Mouse (Mus musculus): ENCODE measurements at regions not wholly inside any gene's neighbourhood (a gene's known extent, or its start where the extent isn't known, plus 50 kb on each side); places are given as distances from the start of the nearest gene placed in this dataset.
A peak's percentile ranks its signal among the peaks of the same experiment; 100 is the strongest.

- Histone ChIP-seq H3K4me3 (ENCODE audit: low read depth, low read length) (no peak overlapping the region), H3K9ac (replicated peaks) (no peak overlapping the region), H3K4me2 (ENCODE audit: low read depth, low read length) (peak overlapping the region; percentile 60), H3K27me3 (ENCODE audit: insufficient read depth, low read length) (no peaks in the 10 kb centered on the region), H3K4me1 (ENCODE audit: insufficient read depth) (peaks cover 14% of the 10 kb centered on the region), H3K36me3 (replicated peaks; ENCODE audit: insufficient read depth, low read length) (no peaks in the 10 kb centered on the region), H3K9me3 (ENCODE audit: low read length) (no peaks in the 10 kb centered on the region), H3K27ac (ENCODE audit: low read depth) (peak overlapping the region; percentile 84)
- no peak for TF ChIP-seq CTCF (IDR thresholded peaks at IDR 0.05; ENCODE audit: low read depth)
- TF ChIP-seq EP300 (IDR thresholded peaks at IDR 0.05; ENCODE audit: low read depth) = no peak
- ATAC-seq = peak; percentile 22; the same call in 1 of the 2 replicates
- peak; percentile 22 for DNase-seq
These were observed 95.6 kb downstream of the 1810010D01Rik start for GRCm38 (mm10) chr7:145112146-145112830.

GRCm38 (mm10) chr7:145111252-145112131 is 96.4 kb downstream of the 1810010D01Rik start:
- H3K36me3 ChIP-seq (replicated peaks; ENCODE audit: insufficient read depth, low read length) = no peaks in the 10 kb centered on the region
- 22% methylated on average over 20 of the region's 20 CpGs for WGBS (ENCODE audit: insufficient replicate concordance)
- peak overlapping the region; percentile 15; the same call in 1 of the 2 replicates for H3K4me3 ChIP-seq (ENCODE audit: low read depth, low read length)
- 0 out of 2 replicates have a peak overlapping the region, but pooled peaks have one; percentile 8 for H3K9ac ChIP-seq (replicated peaks)
- peak overlapping the region; percentile 84 for H3K27ac ChIP-seq (ENCODE audit: low read depth)
- ATAC-seq = peak; percentile 74
- H3K9me3 ChIP-seq (ENCODE audit: low read length) = no peaks in the 10 kb centered on the region
- no peaks in the 10 kb centered on the region for H3K27me3 ChIP-seq (ENCODE audit: insufficient read depth, low read length)
- DNase-seq = peak; percentile 61
- H3K4me2 ChIP-seq (ENCODE audit: low read depth, low read length) = peak overlapping the region; percentile 60
- H3K4me1 ChIP-seq (ENCODE audit: insufficient read depth) = peaks cover 14% of the 10 kb centered on the region
- no peak for TF ChIP-seq CTCF (IDR thresholded peaks at IDR 0.05; ENCODE audit: low read depth)
- TF ChIP-seq EP300 (IDR thresholded peaks at IDR 0.05; ENCODE audit: low read depth) = peak; percentile 33; the same call in 1 of the 2 replicates

GRCm38 (mm10) chr7:145110657-145111251 is 97.2 kb downstream of the 1810010D01Rik start:
- 0 out of 2 replicates have a peak overlapping the region, but pooled peaks have one; percentile 8 for H3K9ac ChIP-seq (replicated peaks)
- peaks cover 14% of the 10 kb centered on the region for H3K4me1 ChIP-seq (ENCODE audit: insufficient read depth)
- no peaks in the 10 kb centered on the region for H3K36me3 ChIP-seq (replicated peaks; ENCODE audit: insufficient read depth, low read length)
- no peaks in the 10 kb centered on the region for H3K9me3 ChIP-seq (ENCODE audit: low read length)
- TF ChIP-seq CTCF (IDR thresholded peaks at IDR 0.05; ENCODE audit: low read depth) (no peak), EP300 (IDR thresholded peaks at IDR 0.05; ENCODE audit: low read depth) (no peak)
- no peaks in the 10 kb centered on the region for H3K27me3 ChIP-seq (ENCODE audit: insufficient read depth, low read length)
- DNase-seq (peak; percentile 55), ATAC-seq (peak; percentile 33)
- 24% methylated on average over 10 of the region's 10 CpGs for WGBS (ENCODE audit: insufficient replicate concordance)
- H3K4me3 ChIP-seq (ENCODE audit: low read depth, low read length) = peak overlapping the region; percentile 15; the same call in 1 of the 2 replicates
- H3K27ac ChIP-seq (ENCODE audit: low read depth) = peak overlapping the region; percentile 84
- H3K4me2 ChIP-seq (ENCODE audit: low read depth, low read length) = peak overlapping the region; percentile 60

- Histone ChIP-seq H3K4me2 (ENCODE audit: low read depth, low read length) (no peak overlapping the region), H3K36me3 (replicated peaks; ENCODE audit: insufficient read depth, low read length) (no peaks in the 10 kb centered on the region), H3K9ac (replicated peaks) (no peak overlapping the region), H3K9me3 (ENCODE audit: low read length) (no peaks in the 10 kb centered on the region), H3K27ac (ENCODE audit: low read depth) (no peak overlapping the region), H3K27me3 (ENCODE audit: insufficient read depth, low read length) (no peaks in the 10 kb centered on the region), H3K4me3 (ENCODE audit: low read depth, low read length) (no peak overlapping the region), H3K4me1 (ENCODE audit: insufficient read depth) (peaks cover 14% of the 10 kb centered on the region)
- no peak for DNase-seq
- 75% methylated on average over 3 of the region's 3 CpGs for WGBS (ENCODE audit: insufficient replicate concordance)
- ATAC-seq = no peak
- no peak for TF ChIP-seq CTCF (IDR thresholded peaks at IDR 0.05; ENCODE audit: low read depth)
- TF ChIP-seq EP300 (IDR thresholded peaks at IDR 0.05; ENCODE audit: low read depth) = no peak
These were observed 97.9 kb downstream of the 1810010D01Rik start for GRCm38 (mm10) chr7:145110028-145110427.

- no peak for TF ChIP-seq CTCF (IDR thresholded peaks at IDR 0.05; ENCODE audit: low read depth)
- no peak for TF ChIP-seq EP300 (IDR thresholded peaks at IDR 0.05; ENCODE audit: low read depth)
- WGBS (ENCODE audit: insufficient replicate concordance) = 84% methylated on average over 4 of the region's 4 CpGs
These were observed 98.4 kb downstream of the 1810010D01Rik start for GRCm38 (mm10) chr7:145109471-145109870.

GRCm38 (mm10) chr7:145108994-145109393 is 98.9 kb downstream of the 1810010D01Rik start:
- no peak for DNase-seq
- Histone ChIP-seq H3K9me3 (ENCODE audit: low read length) (no peaks in the 10 kb centered on the region), H3K9ac (replicated peaks) (no peak overlapping the region), H3K4me1 (ENCODE audit: insufficient read depth) (peaks cover 14% of the 10 kb centered on the region), H3K36me3 (replicated peaks; ENCODE audit: insufficient read depth, low read length) (no peaks in the 10 kb centered on the region), H3K27me3 (ENCODE audit: insufficient read depth, low read length) (no peaks in the 10 kb centered on the region), H3K4me2 (ENCODE audit: low read depth, low read length) (no peak overlapping the region), H3K27ac (ENCODE audit: low read depth) (no peak overlapping the region), H3K4me3 (ENCODE audit: low read depth, low read length) (no peak overlapping the region)
- 75% methylated on average over 3 of the region's 3 CpGs for WGBS (ENCODE audit: insufficient replicate concordance)
- ATAC-seq = no peak
- TF ChIP-seq CTCF (IDR thresholded peaks at IDR 0.05; ENCODE audit: low read depth) = no peak
- no peak for TF ChIP-seq EP300 (IDR thresholded peaks at IDR 0.05; ENCODE audit: low read depth)

More at GRCm38 (mm10) chr7:145109471-145109870, 98.4 kb downstream of the 1810010D01Rik start:
- no peak overlapping the region for H3K4me3 ChIP-seq (ENCODE audit: low read depth, low read length)
- H3K36me3 ChIP-seq (replicated peaks; ENCODE audit: insufficient read depth, low read length) = no peaks in the 10 kb centered on the region
- H3K27ac ChIP-seq (ENCODE audit: low read depth) = no peak overlapping the region
- no peak for DNase-seq
- ATAC-seq = no peak
- H3K9me3 ChIP-seq (ENCODE audit: low read length) = no peaks in the 10 kb centered on the region
- peaks cover 14% of the 10 kb centered on the region for H3K4me1 ChIP-seq (ENCODE audit: insufficient read depth)
- no peaks in the 10 kb centered on the region for H3K27me3 ChIP-seq (ENCODE audit: insufficient read depth, low read length)
- no peak overlapping the region for H3K9ac ChIP-seq (replicated peaks)
- H3K4me2 ChIP-seq (ENCODE audit: low read depth, low read length) = no peak overlapping the region

All from liver, postnatal 0 days (tissue).